Mouse (Mus musculus) adrenal gland, adult 10 weeks (tissue): ENCODE data around the gene Esp23. TPM values are rescaled to one million over a fixed set of nuclear protein-coding genes. Genes with fewer than 3 reads are reported as not detected.

Experiments
- polyA plus RNA-seq: library from polyadenylated mRNA; stranded (reverse); fragments of 350-450 nt; fragmentation: Illumina TruSeq; extraction: RNeasy Lipid Tissue Mini Kit (QIAGEN cat#74804); gene quantifications from one replicate; pipeline ENCODE4 v1.2.3, GENCODE M21; 2014; ENCODE audit warnings: low read depth, low replicate concordance

The Esp23 gene
- not detected for polyA plus RNA-seq

GRCm38 (mm10) chr17:39076937-39077336 lies at the start of gene Esp23:
Gene Esp23 (minus strand): TSS chr17:39077037.

DNA sequence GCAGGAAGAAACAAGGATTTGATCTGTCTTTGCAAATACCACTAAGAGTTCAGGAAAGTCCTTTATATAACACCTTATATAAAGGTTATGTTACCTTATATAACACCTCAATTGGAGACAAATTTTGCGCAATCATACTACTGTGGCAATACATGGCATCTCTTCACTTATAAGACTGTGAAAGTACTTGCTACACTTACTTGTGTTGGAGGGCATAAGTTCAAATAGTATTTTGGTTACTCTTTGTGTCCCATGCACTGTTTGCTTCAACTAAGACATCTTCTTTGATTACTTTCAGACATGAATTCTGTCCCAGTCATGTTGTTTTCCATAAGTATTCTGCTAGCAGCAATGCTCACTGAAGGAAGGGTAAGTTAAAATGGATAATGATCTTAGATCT lies 18.2 kb upstream of the Esp23 start, which contains the start of gene Esp22:
Gene Esp22 (plus strand): TSS at position 301 of the 400 bp plus-strand sequence.

GRCm38 (mm10) chr17:39043241-39043640 lies 33.6 kb downstream of the Esp23 start, which contains the start of gene Gm21903:
Gene Gm21903 (minus strand): TSS chr17:39043341.

GRCm38 (mm10) chr17:39036395-39036794 lies 40.4 kb downstream of the Esp23 start, which contains the start of gene Esp24:
Gene Esp24 (plus strand): TSS chr17:39036695.

Other genes with a start within 250 kb of the Esp23 start
- gene Esp24, start 40.3 kb downstream of the Esp23 start, polyA plus RNA-seq: not detected
- gene Gm21903, start 33.7 kb downstream of the Esp23 start, polyA plus RNA-seq: not detected
- not detected for gene Esp22, start 18.3 kb upstream of the Esp23 start, polyA plus RNA-seq